In genomic region chr2:13233254-13233835, GRCm38 (mm10) we compare ENCODE assay signal across 14 mouse cellular contexts. TPM values are rescaled to one million over a fixed set of nuclear protein-coding genes. Genes with fewer than 3 reads are reported as not detected.
DNase-seq lines count a peak whose midpoint lies in the region; TF ChIP-seq lines count a peak whose summit lies in the region.
"Had no signal": no experiment of that assay in that cellular context is flagged by ENCODE, and none has a peak within 500 bp of the region (broad histone marks: within the 10 kb centered on the region; RNA-seq: fewer than 3 reads in every experiment).

No protein-coding gene starts in this region.

- H3K27me3 ChIP-seq in CH12.LX (replicated peaks) (no peaks in the 10 kb centered on the region), myocyte (ENCODE audit: control insufficient read depth, insufficient read depth, insufficient read length) (no peaks in the 10 kb centered on the region)
- H3K27me3 ChIP-seq: embryonic facial prominence, embryonic 12.5 days; liver, embryonic 12.5 days; midbrain, embryonic 13.5 days; Patski had no signal

- dilution Hi-C loops in CH12.LX (cut with MboI; ENCODE audit: extremely low pct_ligation_motif_present, extremely low pct_unique_long_range_greater_than_20kb, low sequenced_read_pairs) = no loop called here

- peaks cover 0 to 29% of the 10 kb centered on the region in 2 experiments for H3K36me3 ChIP-seq in CH12.LX (replicated peaks in 1 of 2; ENCODE audit: control insufficient read depth in 1 of 2, insufficient read depth in 1 of 2, low read length in 1 of 2)
- H3K36me3 ChIP-seq in myocyte (ENCODE audit: control insufficient read depth, insufficient read depth) = no peaks in the 10 kb centered on the region
- H3K36me3 ChIP-seq: embryonic facial prominence, embryonic 12.5 days; liver, embryonic 12.5 days; midbrain, embryonic 13.5 days had no signal

- H3K9me3 ChIP-seq in CH12.LX (replicated peaks; ENCODE audit: low read length) = peaks cover 9% of the 10 kb centered on the region
- H3K9me3 ChIP-seq: embryonic facial prominence, embryonic 12.5 days; liver, embryonic 12.5 days; midbrain, embryonic 13.5 days had no signal

- no peak for TF ChIP-seq RAD21 in CH12.LX (IDR thresholded peaks at IDR 0.05; ENCODE audit: low read depth, low read length)

- peaks cover 0 to 43% of the 10 kb centered on the region in 2 experiments; a peak in 2 of 4 replicates for H3K4me1 ChIP-seq in CH12.LX (ENCODE audit: control insufficient read depth in 1 of 2, insufficient read depth in 2 of 2)

- TF ChIP-seq EP300 in CH12.LX (IDR thresholded peaks at IDR 0.05; ENCODE audit: low read length) = no peak

- in situ Hi-C loops in CH12.LX (cut with MboI; ENCODE audit: low pct_ligation_motif_present, low pct_unique_long_range_greater_than_20kb, low sequenced_read_pairs) = loop anchor here (10.0 to 25.0 kb wide), 2 partner anchors 529 to 796 kb away; no protein-coding TSS in a partner anchor

- no peak overlapping the region for H3K9ac ChIP-seq in CH12.LX (ENCODE audit: insufficient read depth, low read depth)
- H3K9ac ChIP-seq: embryonic facial prominence, embryonic 12.5 days; liver, embryonic 12.5 days; midbrain, embryonic 13.5 days had no signal

- TF ChIP-seq CTCF in CH12.LX (conservative IDR thresholded peaks at IDR 0.05 in 1 of 2, IDR thresholded peaks at IDR 0.05 in 1 of 2; ENCODE audit: low read depth in 2 of 2, low read length in 2 of 2) = no peak

- peak; percentile 13 to 30 for DNase-seq in kidney, postnatal 4 days
- DNase-seq in kidney, adult 11 months = no peak
- DNase-seq in CH12.LX (ENCODE audit: extremely low read depth) = peak; percentile 43
- DNase-seq in induced T-regulatory cell, adult 2 months (ENCODE audit: low read depth) = peak; percentile 42
- DNase-seq in cerebellum, postnatal 10 days = no peak
- DNase-seq in cerebellum, postnatal 14 days = no peak
- DNase-seq: cerebellum, adult 11-12 months; heart, adult 2 months had no signal

- no peak overlapping the region for H3K4me3 ChIP-seq in CH12.LX (replicated peaks in 1 of 3; ENCODE audit: low read depth in 2 of 3, low read length in 2 of 3, poor library complexity in 1 of 3)
- H3K4me3 ChIP-seq in myocyte = no peak overlapping the region
- H3K4me3 ChIP-seq: embryonic facial prominence, embryonic 12.5 days; heart, adult 2 months; liver, embryonic 12.5 days; midbrain, embryonic 13.5 days had no signal

- no peak for TF ChIP-seq POLR2A in CH12.LX (IDR thresholded peaks at IDR 0.05; ENCODE audit: low read depth, low read length)
- no peak for TF ChIP-seq POLR2A in myocyte (IDR thresholded peaks at IDR 0.05; ENCODE audit: insufficient read length, low read depth)

- H3K4me2 ChIP-seq in CH12.LX (ENCODE audit: insufficient read depth, low read depth, poor library complexity, severe bottlenecking) (no peak overlapping the region), myocyte (ENCODE audit: low read depth) (peak overlapping the region; percentile 22)
- H3K4me2 ChIP-seq: embryonic facial prominence, embryonic 12.5 days; liver, embryonic 12.5 days; midbrain, embryonic 13.5 days had no signal

- H3K79me2 ChIP-seq in CH12.LX (replicated peaks; ENCODE audit: control insufficient read depth, extremely low read depth, insufficient read depth, poor library complexity, severe bottlenecking) (no peaks in the 10 kb centered on the region), myocyte (ENCODE audit: control insufficient read depth, insufficient read depth) (no peaks in the 10 kb centered on the region)

- H3ac ChIP-seq in myocyte (ENCODE audit: control insufficient read depth, insufficient read length) = no peak overlapping the region

- no peak overlapping the region for H3K27ac ChIP-seq in CH12.LX (ENCODE audit: insufficient read depth, low read depth)
- H3K27ac ChIP-seq: embryonic facial prominence, embryonic 12.5 days; heart, adult 2 months; hindbrain, postnatal 0 days; liver, embryonic 12.5 days; midbrain, embryonic 13.5 days had no signal

TF ChIP-seq in CH12.LX, 34 proteins besides CTCF, POLR2A, EP300 and RAD21:
- no peak for TF ChIP-seq TCF12 (IDR thresholded peaks at IDR 0.05; ENCODE audit: low read depth, low read length)
- TF ChIP-seq RCOR1 (conservative IDR thresholded peaks at IDR 0.05; ENCODE audit: low read depth, low read length) = no peak
- no peak for TF ChIP-seq MXI1 (IDR thresholded peaks at IDR 0.05; ENCODE audit: low read depth, low read length)
- TF ChIP-seq SIN3A (IDR thresholded peaks at IDR 0.05; ENCODE audit: low read length) = no peak
- no peak for TF ChIP-seq USF1 (IDR thresholded peaks at IDR 0.05; ENCODE audit: low read depth, low read length)
- TF ChIP-seq MAFK (IDR thresholded peaks at IDR 0.05; ENCODE audit: insufficient replicate concordance, low read length) = no peak
- TF ChIP-seq USF2 (conservative IDR thresholded peaks at IDR 0.05; ENCODE audit: low read depth, low read length) = no peak
- TF ChIP-seq ZC3H11A (IDR thresholded peaks at IDR 0.05; ENCODE audit: low read depth, low read length) = no peak
- no peak for TF ChIP-seq ZMIZ1 (IDR thresholded peaks at IDR 0.05; ENCODE audit: low read depth, low read length)
- TF ChIP-seq HCFC1 (IDR thresholded peaks at IDR 0.05; ENCODE audit: low read depth, low read length) = no peak
- TF ChIP-seq ZKSCAN1 (IDR thresholded peaks at IDR 0.05; ENCODE audit: borderline replicate concordance, low read depth, low read length) = no peak
- no peak for TF ChIP-seq TBP (conservative IDR thresholded peaks at IDR 0.05; ENCODE audit: low read depth, low read length)
- TF ChIP-seq JUN (IDR thresholded peaks at IDR 0.05; ENCODE audit: insufficient read depth, low read depth, low read length) = no peak
- no peak for TF ChIP-seq JUND (conservative IDR thresholded peaks at IDR 0.05; ENCODE audit: low read depth, low read length)
- no peak for TF ChIP-seq MEF2A (IDR thresholded peaks at IDR 0.05; ENCODE audit: borderline replicate concordance, low read depth, low read length)
- no peak for TF ChIP-seq NRF1 (IDR thresholded peaks at IDR 0.05; ENCODE audit: low read depth, low read length)
- no peak for TF ChIP-seq ETS1 (conservative IDR thresholded peaks at IDR 0.05; ENCODE audit: low read depth, low read length)
- TF ChIP-seq E2F4 (IDR thresholded peaks at IDR 0.05; ENCODE audit: insufficient replicate concordance, low read depth, low read length) = no peak
- no peak for TF ChIP-seq BHLHE40 (IDR thresholded peaks at IDR 0.05; ENCODE audit: low read depth, low read length)
- TF ChIP-seq MYC (IDR thresholded peaks at IDR 0.05; ENCODE audit: low read depth, low read length) = no peak

TF ChIP-seq in myocyte, 11 proteins besides CTCF, POLR2A, EP300 and RAD21:
- TF ChIP-seq TCF12 (IDR thresholded peaks at IDR 0.05; ENCODE audit: insufficient read depth, poor library complexity, severe bottlenecking) (no peak), CEBPB (IDR thresholded peaks at IDR 0.05; ENCODE audit: insufficient read depth, poor library complexity, severe bottlenecking) (0 out of 2 replicates have a peak, but pooled peaks have one; percentile 1)

RNA-seq across cellular contexts. Expression of gene Rsu1, which starts 37.9 kb away (rescaled TPM):
- total RNA-seq in CH12.LX (2012; rRNA removed) = 29.5 and 33.0 TPM in 2 replicates
- total RNA-seq in CH12.LX (2014; rRNA removed) = 86.3 and 86.4 TPM in 2 replicates
- polyA plus RNA-seq in CH12.LX (2012; ENCODE audit: insufficient read length, low read depth) = 102 and 108 TPM in 2 replicates
- 81.5 TPM for polyA plus RNA-seq in myocyte (2012; fragmentation: generic; extraction: Trizol)

Comparison
In these comparisons a context has a peak if more than half of its experiments do, and no peak if none do; other contexts are left out.
1. DNase-seq: peak in kidney, postnatal 4 days (2 of 2), CH12.LX (single experiment) and induced T-regulatory cell, adult 2 months (single experiment); none in kidney, adult 11 months (single experiment), cerebellum, postnatal 10 days (0 of 2) and cerebellum, postnatal 14 days (0 of 2).